Mouse (Mus musculus) heart, embryonic 14.5 days (tissue): ENCODE results near the gene Rapgef3. TPM values are rescaled to one million over a fixed set of nuclear protein-coding genes. Genes with fewer than 3 reads are reported as not detected.

Source experiments
- ATAC-seq: fragments of 200-750 bp; cut with Nextera tagmentation; 2 replicates; pipeline ENCODE4 v1.8.0; 2017; ENCODE audit warnings: low read depth, moderate TSS enrichment; ENCODE audit not compliant: insufficient number of reproducible peaks, insufficient read depth, low FRiP score
- H3K27ac ChIP-seq, 2 experiments: fragments of 200-500 bp in 1 of 2; fragments of 300-500 bp in 1 of 2; sonication (generic) in 1 of 2; replicated peaks in 1 of 2; 2 replicates each; pipeline ENCODE4 v1.5.1; 2012 to 2014; ENCODE audit warnings: low read depth in 2 of 2, low read length in 2 of 2, control low read depth in 1 of 2, mild to moderate bottlenecking in 1 of 2, mixed read lengths in 1 of 2; ENCODE audit not compliant: control insufficient read depth in 1 of 2, insufficient read depth in 1 of 2
- H3K27me3 ChIP-seq: fragments of 300-500 bp; sonication (generic); 2 replicates; pipeline ENCODE4 v1.6.1; 2014; ENCODE audit warnings: mild to moderate bottlenecking, low read length, control low read depth; ENCODE audit not compliant: control insufficient read depth, insufficient read depth
- H3K36me3 ChIP-seq: fragments of 300-500 bp; sonication (generic); 2 replicates; pipeline ENCODE4 v1.6.1; 2014; ENCODE audit warnings: mild to moderate bottlenecking, control low read depth, low read length, mixed read lengths; ENCODE audit not compliant: control insufficient read depth, insufficient read depth
- H3K4me1 ChIP-seq, 2 experiments: fragments of 200-500 bp in 1 of 2; fragments of 300-500 bp in 1 of 2; sonication (generic) in 1 of 2; 2 replicates each; pipeline ENCODE4 v1.6.1; 2012 to 2014; ENCODE audit warnings: low read length in 2 of 2, control low read depth in 1 of 2, mixed read lengths in 1 of 2; ENCODE audit not compliant: control insufficient read depth in 2 of 2, insufficient read depth in 2 of 2
- H3K4me2 ChIP-seq: fragments of 300-500 bp; sonication (generic); 2 replicates; pipeline ENCODE4 v1.6.1; 2014; ENCODE audit warnings: mild to moderate bottlenecking, low read length
- H3K4me3 ChIP-seq, 2 experiments: fragments of 200-500 bp in 1 of 2; fragments of 300-500 bp in 1 of 2; sonication (generic) in 1 of 2; 2 replicates each; pipeline ENCODE4 v1.5.1; 2012 to 2014; ENCODE audit warnings: low read length in 2 of 2, mild to moderate bottlenecking in 2 of 2, control low read depth in 1 of 2, low read depth in 1 of 2, moderate library complexity in 1 of 2; ENCODE audit not compliant: control insufficient read depth in 1 of 2, insufficient read depth in 1 of 2
- H3K9ac ChIP-seq: fragments of 300-500 bp; sonication (generic); 2 replicates; pipeline ENCODE4 v1.6.1; 2014; ENCODE audit warnings: mild to moderate bottlenecking, low read length
- H3K9me3 ChIP-seq: fragments of 300-500 bp; sonication (generic); 2 replicates; pipeline ENCODE4 v1.6.1; 2016; ENCODE audit warnings: low read length, control low read depth; ENCODE audit not compliant: control insufficient read depth
- WGBS: fragments of 180-500 bp; shearing (Covaris S2); extraction: QIAGEN DNeasy Blood & Tissue Kit; methylation state at CpG from one replicate; pipeline ENCODE4 v1.1.7; 2014; 5-methylcytosine and 5-hydroxymethylcytosine counted together
- polyA plus RNA-seq: library from polyadenylated mRNA; unstranded; fragments of >200 nt; fragmentation: Nextera tagmentation; extraction: Ambion mirVana; gene quantifications from 2 replicates; pipeline ENCODE4 v1.2.1, GENCODE M21; 2014

The Rapgef3 gene
- polyA plus RNA-seq, 1 experiment from 2014 or later = 19.2 TPM

DNA sequence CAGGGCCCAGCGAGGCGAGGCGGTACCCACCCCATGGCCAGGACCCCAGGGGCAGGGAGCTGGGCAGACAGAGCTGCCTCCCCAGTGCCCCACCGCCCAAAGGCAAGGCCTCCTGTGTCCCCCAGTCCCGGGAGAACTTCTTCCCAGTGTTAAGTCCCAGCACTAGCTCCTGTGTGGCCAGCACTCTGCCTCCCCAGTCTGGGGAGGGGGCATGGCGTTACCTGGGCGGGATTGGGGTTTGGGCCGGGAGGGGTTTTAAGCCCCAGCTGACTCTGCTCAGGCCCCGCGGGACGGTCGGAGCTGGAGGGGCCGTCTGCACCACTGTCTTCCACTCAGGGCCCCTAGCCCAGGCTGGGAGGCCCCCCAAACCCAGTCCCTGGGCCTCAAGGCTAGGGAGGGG lies 33.1 kb upstream of the Rapgef3 start:
- no peak overlapping the region for H3K27ac ChIP-seq
- H3K36me3 ChIP-seq = peaks cover 80% of the 10 kb centered on the region
- no peak overlapping the region for H3K9ac ChIP-seq
- ATAC-seq = no peak
- WGBS = 84% methylated on average over 13 of the region's 13 CpGs
- no peaks in the 10 kb centered on the region for H3K27me3 ChIP-seq
- H3K9me3 ChIP-seq = no peaks in the 10 kb centered on the region
- no peak overlapping the region for H3K4me2 ChIP-seq
- H3K4me1 ChIP-seq = peaks cover 3 to 6% of the 10 kb centered on the region in 2 experiments; a peak in 1 of 4 replicates
- H3K4me3 ChIP-seq = no peak overlapping the region

- H3K9me3 ChIP-seq = no peaks in the 10 kb centered on the region
- no peak overlapping the region for H3K4me2 ChIP-seq
- H3K36me3 ChIP-seq = peaks cover 82% of the 10 kb centered on the region
- no peak overlapping the region for H3K27ac ChIP-seq
- no peak overlapping the region for H3K9ac ChIP-seq
- H3K4me1 ChIP-seq = peaks cover 3 to 6% of the 10 kb centered on the region in 2 experiments; a peak in 1 of 4 replicates
- H3K27me3 ChIP-seq = no peaks in the 10 kb centered on the region
- ATAC-seq = no peak
- WGBS = 88% methylated on average over 11 of the region's 11 CpGs
- no peak overlapping the region for H3K4me3 ChIP-seq
Measured at GRCm38 (mm10) chr15:97799446-97799845, 31.7 kb upstream of the Rapgef3 start.

DNA sequence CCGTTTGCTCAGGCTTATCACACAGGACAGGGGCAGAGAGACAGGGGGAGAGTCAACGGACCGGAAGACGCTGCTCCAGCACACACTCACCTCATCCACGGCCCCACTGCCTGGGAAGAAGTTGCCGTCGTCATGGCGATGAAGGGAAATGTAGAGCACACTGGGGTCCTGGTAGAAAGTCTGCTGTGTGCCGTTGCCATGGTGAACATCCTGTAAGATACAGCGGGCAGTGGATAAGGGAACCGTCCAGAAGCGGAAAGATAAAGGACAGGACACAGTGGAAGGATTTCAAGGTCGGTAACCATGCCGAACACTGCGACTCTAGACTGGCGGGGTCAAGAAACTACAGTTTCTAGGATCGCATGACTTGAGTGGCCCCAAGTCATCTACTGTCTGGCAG lies 30.4 kb upstream of the Rapgef3 start:
- Histone ChIP-seq H3K4me3 (no peak overlapping the region), H3K27me3 (no peaks in the 10 kb centered on the region), H3K9ac (no peak overlapping the region), H3K4me2 (no peak overlapping the region), H3K4me1 (peaks cover 3 to 6% of the 10 kb centered on the region in 2 experiments; a peak in 1 of 4 replicates), H3K27ac (0 out of 4 replicates have a peak overlapping the region, but pooled peaks of 1 of the 2 experiments have one; percentile 14), H3K36me3 (peaks cover 95% of the 10 kb centered on the region), H3K9me3 (no peaks in the 10 kb centered on the region)
- ATAC-seq = peak; percentile 63
- 46% methylated on average over 17 of the region's 17 CpGs for WGBS

DNA sequence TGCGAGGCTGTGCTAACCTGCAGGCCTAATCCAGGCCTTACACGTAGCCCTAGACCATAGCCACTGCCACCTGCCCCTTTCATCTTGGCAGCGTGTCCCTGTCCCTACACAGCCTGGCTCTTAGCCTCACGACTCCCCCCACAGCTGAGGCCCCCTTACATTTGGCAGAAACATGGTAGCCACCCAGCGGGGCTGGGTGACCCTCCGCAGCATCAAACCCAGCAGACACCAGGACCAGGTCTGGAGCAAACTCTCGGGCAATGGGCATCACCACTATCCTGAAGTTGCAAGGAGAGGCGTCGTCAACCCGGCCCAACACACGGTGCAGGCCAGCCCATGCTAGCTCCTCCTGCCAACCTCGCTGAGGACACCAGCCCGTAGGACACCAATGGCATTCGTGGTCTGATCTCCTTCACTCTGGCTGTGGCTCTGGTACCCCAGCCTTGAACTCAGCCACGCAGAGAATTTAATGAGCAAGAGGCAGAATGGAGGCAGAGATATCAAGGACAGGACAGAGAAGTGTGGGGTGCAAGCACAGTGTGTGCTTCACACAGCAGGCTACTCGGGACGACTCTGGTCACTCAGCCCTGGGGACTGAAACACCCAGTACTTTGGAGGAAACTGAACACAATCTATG lies 29.0 kb upstream of the Rapgef3 start:
- Histone ChIP-seq H3K9ac (no peak overlapping the region), H3K27ac (no peak overlapping the region), H3K4me1 (peaks cover 3 to 6% of the 10 kb centered on the region in 2 experiments; a peak in 1 of 4 replicates), H3K27me3 (no peaks in the 10 kb centered on the region), H3K36me3 (peaks cover 96% of the 10 kb centered on the region), H3K9me3 (no peaks in the 10 kb centered on the region), H3K4me3 (no peak overlapping the region), H3K4me2 (no peak overlapping the region)
- ATAC-seq = no peak
- WGBS = 89% methylated on average over 17 of the region's 17 CpGs

DNA sequence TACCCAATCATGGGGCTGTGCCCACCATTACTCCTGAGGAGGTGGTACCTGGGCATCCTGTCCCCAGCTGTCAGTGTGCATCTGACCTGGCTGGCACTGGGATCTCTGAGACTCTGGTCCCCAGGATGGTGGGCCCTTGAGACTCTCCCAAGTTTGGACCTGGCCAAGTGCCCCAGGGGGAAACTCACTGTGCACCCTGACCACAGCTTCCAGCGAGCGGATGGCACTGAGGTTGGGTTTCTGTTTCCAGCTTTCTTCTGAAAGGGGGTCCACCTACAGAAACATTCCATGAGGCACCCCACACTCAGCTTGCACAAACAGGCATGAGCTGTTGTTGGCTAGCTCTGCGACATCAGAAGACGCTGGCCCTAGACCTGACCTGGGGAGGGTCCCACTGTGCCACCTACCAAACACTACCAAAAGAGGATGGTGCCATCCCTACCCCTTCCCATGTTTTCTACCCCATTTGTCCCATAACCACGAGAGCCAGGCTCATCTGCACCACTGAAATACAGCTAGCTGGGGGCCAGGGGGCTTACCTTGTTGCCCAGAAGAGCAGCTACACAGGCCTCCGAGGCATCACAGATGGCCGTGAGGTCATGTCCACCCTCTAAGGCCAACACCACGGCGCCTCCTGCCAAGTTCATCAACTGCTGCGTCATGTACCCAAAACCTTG lies 27.9 kb upstream of the Rapgef3 start:
- Histone ChIP-seq H3K4me3 (no peak overlapping the region), H3K9ac (no peak overlapping the region), H3K4me1 (peaks cover 3 to 6% of the 10 kb centered on the region in 2 experiments; a peak in 1 of 4 replicates), H3K27ac (no peak overlapping the region), H3K36me3 (peaks cover 96% of the 10 kb centered on the region), H3K4me2 (no peak overlapping the region), H3K27me3 (no peaks in the 10 kb centered on the region), H3K9me3 (no peaks in the 10 kb centered on the region)
- WGBS = 94% methylated on average over 10 of the region's 10 CpGs
- no peak for ATAC-seq

GRCm38 (mm10) chr15:97794268-97794667 lies 26.5 kb upstream of the Rapgef3 start:
- H3K4me1 ChIP-seq = peaks cover 3 to 6% of the 10 kb centered on the region in 2 experiments; a peak in 1 of 4 replicates
- no peak overlapping the region for H3K4me2 ChIP-seq
- H3K9ac ChIP-seq = no peak overlapping the region
- no peak overlapping the region for H3K4me3 ChIP-seq
- H3K27me3 ChIP-seq = no peaks in the 10 kb centered on the region
- no peaks in the 10 kb centered on the region for H3K9me3 ChIP-seq
- ATAC-seq = no peak
- no peak overlapping the region for H3K27ac ChIP-seq
- WGBS = 75% methylated on average over 5 of the region's 5 CpGs
- peaks cover 92% of the 10 kb centered on the region for H3K36me3 ChIP-seq

DNA sequence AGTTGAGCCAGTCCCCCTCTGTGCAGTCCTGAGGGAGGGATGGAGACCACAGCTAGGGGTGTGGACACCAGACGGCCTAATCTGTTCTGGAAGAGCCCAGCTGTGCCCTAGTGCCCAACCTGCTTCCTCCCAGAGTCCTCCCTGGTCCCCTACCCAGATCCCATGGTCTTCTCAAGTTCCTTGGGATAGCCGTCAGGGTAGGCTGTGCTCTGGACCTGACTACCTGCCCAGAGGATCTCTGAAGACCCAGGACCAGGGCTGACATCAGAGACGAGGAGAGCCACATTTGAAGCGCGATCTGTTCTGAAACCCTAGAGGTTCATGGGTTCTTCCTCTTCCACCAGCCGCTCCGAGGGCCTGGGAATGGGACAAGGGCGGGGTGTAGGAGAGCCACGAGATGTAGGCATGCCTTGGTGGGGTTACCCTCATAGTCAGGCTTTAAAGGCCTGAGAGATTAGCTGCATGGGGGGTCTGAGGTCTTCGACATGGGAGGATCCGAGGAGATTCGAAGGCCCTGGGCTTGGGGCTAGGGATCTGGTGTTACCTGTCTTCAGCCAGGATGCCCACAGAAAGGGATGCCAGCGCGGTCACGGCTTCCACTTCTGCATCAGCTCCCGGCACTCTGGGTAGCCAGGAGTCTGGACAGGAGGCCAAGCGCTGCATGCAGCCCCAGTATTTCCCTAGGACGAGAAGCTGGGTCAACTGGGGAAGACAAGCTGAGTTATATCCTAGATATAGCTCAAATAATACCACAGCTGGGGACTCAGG lies 25.8 kb upstream of the Rapgef3 start:
- H3K36me3 ChIP-seq = peaks cover 85% of the 10 kb centered on the region
- no peak overlapping the region for H3K4me2 ChIP-seq
- WGBS = 89% methylated on average over 18 of the region's 18 CpGs
- no peak overlapping the region for H3K27ac ChIP-seq
- ATAC-seq = no peak
- no peaks in the 10 kb centered on the region for H3K9me3 ChIP-seq
- H3K27me3 ChIP-seq = no peaks in the 10 kb centered on the region
- peaks cover 3 to 6% of the 10 kb centered on the region in 2 experiments; a peak in 1 of 4 replicates for H3K4me1 ChIP-seq
- H3K9ac ChIP-seq = no peak overlapping the region
- H3K4me3 ChIP-seq = no peak overlapping the region
